Mouse (Mus musculus) stomach, embryonic 14.5 days (tissue): ENCODE results near the gene Adk. TPM values are rescaled to one million over a fixed set of nuclear protein-coding genes. Genes with fewer than 3 reads are reported as not detected.

ENCODE experiments used
- ATAC-seq: fragments of 200-750 bp; cut with Nextera tagmentation; 2 replicates; pipeline ENCODE4 v1.8.0; 2017; ENCODE audit warnings: low read depth, moderate TSS enrichment; ENCODE audit not compliant: insufficient number of reproducible peaks, insufficient read depth, low FRiP score
- H3K27ac ChIP-seq: fragments of 300-500 bp; sonication (generic); 2 replicates; pipeline ENCODE4 v1.5.1; 2014; ENCODE audit warnings: mild to moderate bottlenecking, low read length, moderate library complexity, mixed read lengths
- H3K27me3 ChIP-seq: fragments of 300-500 bp; sonication (generic); 2 replicates; pipeline ENCODE4 v1.6.1; 2014; ENCODE audit warnings: low read length, control low read depth, mixed read lengths; ENCODE audit not compliant: control insufficient read depth, insufficient read depth
- H3K36me3 ChIP-seq: fragments of 300-500 bp; sonication (generic); 2 replicates; pipeline ENCODE4 v1.6.1; 2014; ENCODE audit warnings: mild to moderate bottlenecking, control low read depth, low read length, moderate library complexity, mixed read lengths; ENCODE audit not compliant: control insufficient read depth, insufficient read depth
- H3K4me1 ChIP-seq: fragments of 300-500 bp; sonication (generic); 2 replicates; pipeline ENCODE4 v1.6.1; 2014; ENCODE audit warnings: low read length, control low read depth, mixed read lengths; ENCODE audit not compliant: control insufficient read depth, insufficient read depth
- H3K4me2 ChIP-seq: fragments of 300-500 bp; sonication (generic); replicated peaks from 2 replicates; pipeline ENCODE4 v1.6.1; 2014; ENCODE audit warnings: low read depth, low read length, control low read depth
- H3K4me3 ChIP-seq: fragments of 300-500 bp; sonication (generic); 2 replicates; pipeline ENCODE4 v1.5.1; 2014; ENCODE audit warnings: low read depth, low read length, control low read depth
- H3K9ac ChIP-seq: fragments of 300-500 bp; sonication (generic); replicated peaks from 2 replicates; pipeline ENCODE4 v1.6.1; 2014; ENCODE audit warnings: low read depth, mild to moderate bottlenecking, control low read depth, low read length, moderate library complexity, mixed read lengths
- H3K9me3 ChIP-seq: fragments of 300-500 bp; sonication (generic); 2 replicates; pipeline ENCODE4 v1.6.1; 2016; ENCODE audit warnings: low read depth, low read length, control low read depth; ENCODE audit not compliant: control insufficient read depth
- WGBS: fragments of 180-500 bp; shearing (Covaris S2); extraction: QIAGEN DNeasy Blood & Tissue Kit; methylation state at CpG from one replicate; pipeline ENCODE4 v1.1.7; 2014; 5-methylcytosine and 5-hydroxymethylcytosine counted together
- polyA plus RNA-seq: library from polyadenylated mRNA; unstranded; fragments of >200 nt; fragmentation: Nextera tagmentation; extraction: Ambion mirVana; gene quantifications from 2 replicates; pipeline ENCODE4 v1.2.1, GENCODE M21; 2014

Adk gene
- polyA plus RNA-seq, 1 experiment from 2014 or later: 139 TPM

DNA sequence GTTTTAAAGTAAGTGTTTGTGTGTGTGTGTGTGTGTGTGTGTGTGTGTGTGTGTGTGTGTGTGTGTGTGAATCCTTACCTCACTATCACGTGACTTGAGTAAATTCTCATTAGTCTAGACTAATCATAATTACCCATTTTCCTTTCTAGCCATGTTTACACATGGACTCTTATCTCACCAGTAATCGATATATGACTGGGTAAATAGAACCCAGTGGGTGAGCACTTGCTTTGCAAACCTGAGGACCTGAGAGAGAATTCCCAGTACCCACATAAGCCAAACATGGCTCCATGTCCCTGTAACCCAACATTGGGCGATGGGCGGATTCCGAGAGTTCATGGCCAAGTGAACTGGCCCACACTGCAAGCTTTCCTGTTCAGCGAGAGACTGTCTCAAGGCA, 74.8 kb downstream of the Adk start:
- H3K9ac ChIP-seq: no peak overlapping the region
- no peaks in the 10 kb centered on the region for H3K4me1 ChIP-seq
- ATAC-seq: no peak
- H3K4me2 ChIP-seq: no peak overlapping the region
- no peaks in the 10 kb centered on the region for H3K27me3 ChIP-seq
- no peak overlapping the region for H3K27ac ChIP-seq
- no peaks in the 10 kb centered on the region for H3K36me3 ChIP-seq
- H3K9me3 ChIP-seq: no peaks in the 10 kb centered on the region
- no peak overlapping the region for H3K4me3 ChIP-seq
- 81% methylated on average over 6 of the region's 6 CpGs for WGBS

DNA sequence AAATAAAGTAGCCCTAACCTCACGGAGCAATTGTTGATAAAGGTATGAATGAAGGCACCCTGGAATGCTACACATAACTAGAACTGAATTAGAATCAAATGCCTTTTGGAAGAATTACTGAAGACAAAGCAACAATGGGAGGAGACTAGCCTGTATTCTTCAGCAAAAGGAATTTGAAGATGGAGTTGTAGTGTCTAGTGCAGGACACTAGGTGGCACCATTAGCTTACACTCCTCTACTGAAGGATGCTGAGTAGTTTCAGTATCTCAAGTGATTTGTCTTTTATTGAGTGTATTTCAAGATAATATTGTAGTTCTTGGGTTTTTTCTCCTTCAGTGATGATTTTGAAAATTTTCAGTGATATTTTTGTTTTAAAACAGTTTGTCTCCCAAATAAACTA, 84.5 kb downstream of the Adk start:
- Histone ChIP-seq H3K27me3 (no peaks in the 10 kb centered on the region), H3K4me1 (no peaks in the 10 kb centered on the region), H3K9ac (no peak overlapping the region), H3K27ac (no peak overlapping the region), H3K36me3 (no peaks in the 10 kb centered on the region), H3K4me2 (no peak overlapping the region), H3K9me3 (no peaks in the 10 kb centered on the region), H3K4me3 (no peak overlapping the region)
- ATAC-seq: no peak
- 42% methylated on average over 1 of the region's 1 CpGs for WGBS

DNA sequence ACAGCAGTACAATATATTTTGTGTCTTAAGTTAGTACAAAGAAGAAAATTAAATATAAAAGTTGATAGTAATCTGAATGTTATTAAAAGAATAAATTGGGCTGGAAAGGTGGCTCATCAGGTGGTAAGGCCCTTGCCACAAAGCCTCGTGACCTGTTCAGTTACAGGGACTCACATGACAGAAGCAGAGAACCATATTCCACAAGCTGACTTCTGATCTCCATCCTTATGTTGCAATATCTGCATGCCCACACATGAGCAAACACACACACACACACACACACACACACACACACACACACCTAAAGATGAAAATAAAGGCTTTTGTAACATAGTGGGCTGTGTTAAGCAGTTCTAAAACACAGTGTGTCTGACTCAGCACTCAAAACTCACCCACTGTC, 90.2 kb downstream of the Adk start:
- Histone ChIP-seq H3K27ac (no peak overlapping the region), H3K9me3 (no peaks in the 10 kb centered on the region), H3K4me1 (0 out of 2 replicates have a peak, but pooled peaks cover 5% of the 10 kb centered on the region), H3K4me2 (no peak overlapping the region), H3K4me3 (no peak overlapping the region), H3K27me3 (no peaks in the 10 kb centered on the region), H3K36me3 (no peaks in the 10 kb centered on the region), H3K9ac (no peak overlapping the region)
- 95% methylated on average over 1 of the region's 1 CpGs for WGBS
- ATAC-seq: no peak

DNA sequence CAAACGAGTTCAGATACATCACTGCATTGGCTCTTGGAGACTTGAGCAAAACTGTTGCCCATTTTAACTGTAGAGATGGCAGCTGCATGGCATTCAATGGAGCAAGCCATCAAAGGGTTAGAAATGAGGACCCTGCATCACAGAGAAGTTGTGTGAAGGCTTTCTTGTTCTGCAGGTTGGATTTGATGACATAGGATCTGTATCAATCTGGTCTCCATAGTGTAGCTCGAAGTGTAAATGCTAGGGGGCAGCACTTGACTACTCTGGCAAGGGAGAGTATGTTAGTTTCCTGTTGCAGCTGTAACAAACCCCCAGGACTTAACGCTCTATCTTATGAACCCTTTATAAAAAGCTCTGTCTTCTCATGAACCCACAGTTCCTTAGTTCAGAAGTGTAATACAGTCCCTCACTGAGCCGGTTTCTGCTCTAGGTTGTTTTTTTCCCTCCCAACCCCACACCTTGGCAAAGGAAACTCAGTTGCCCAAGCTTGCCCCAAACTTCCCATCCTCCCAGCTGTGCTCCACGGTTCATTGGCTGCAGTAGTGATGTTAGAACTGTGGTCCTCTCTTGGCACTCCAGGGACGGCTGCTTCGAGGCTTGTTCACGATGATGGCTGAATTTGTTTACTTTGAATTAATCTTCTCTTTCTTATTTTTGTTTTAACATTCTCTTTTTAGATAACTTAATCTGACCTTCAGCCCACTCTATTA, 91.2 kb downstream of the Adk start:
- Histone ChIP-seq H3K4me1 (0 out of 2 replicates have a peak, but pooled peaks cover 5% of the 10 kb centered on the region), H3K27me3 (no peaks in the 10 kb centered on the region), H3K9me3 (no peaks in the 10 kb centered on the region), H3K9ac (no peak overlapping the region), H3K27ac (no peak overlapping the region), H3K4me3 (no peak overlapping the region), H3K36me3 (no peaks in the 10 kb centered on the region), H3K4me2 (no peak overlapping the region)
- 56% methylated on average over 8 of the region's 8 CpGs for WGBS
- ATAC-seq: no peak

DNA sequence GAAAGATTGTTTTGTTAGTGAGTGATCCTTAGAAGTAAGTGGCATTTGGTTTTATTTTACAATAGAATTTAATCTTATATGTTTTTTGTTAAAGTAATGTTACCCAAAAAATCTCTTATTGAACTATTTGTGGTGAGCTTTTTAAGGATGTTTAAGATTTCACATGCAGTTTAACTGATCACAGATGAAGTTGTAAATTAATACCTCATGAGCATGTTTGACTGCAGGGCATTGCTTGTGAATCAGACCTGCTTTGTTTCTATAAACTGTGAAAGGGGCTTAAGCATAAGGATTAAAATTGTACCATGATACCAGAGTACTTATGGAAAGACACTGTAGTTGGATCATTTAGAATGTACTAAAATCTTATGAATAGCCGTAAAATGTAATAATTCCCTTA, 94.8 kb downstream of the Adk start:
- Histone ChIP-seq H3K27ac (no peak overlapping the region), H3K4me1 (0 out of 2 replicates have a peak, but pooled peaks cover 5% of the 10 kb centered on the region), H3K36me3 (no peaks in the 10 kb centered on the region), H3K9ac (no peak overlapping the region), H3K4me3 (no peak overlapping the region), H3K4me2 (no peak overlapping the region), H3K9me3 (no peaks in the 10 kb centered on the region), H3K27me3 (no peaks in the 10 kb centered on the region)
- 92% methylated on average over 1 of the region's 1 CpGs for WGBS
- no peak for ATAC-seq

DNA sequence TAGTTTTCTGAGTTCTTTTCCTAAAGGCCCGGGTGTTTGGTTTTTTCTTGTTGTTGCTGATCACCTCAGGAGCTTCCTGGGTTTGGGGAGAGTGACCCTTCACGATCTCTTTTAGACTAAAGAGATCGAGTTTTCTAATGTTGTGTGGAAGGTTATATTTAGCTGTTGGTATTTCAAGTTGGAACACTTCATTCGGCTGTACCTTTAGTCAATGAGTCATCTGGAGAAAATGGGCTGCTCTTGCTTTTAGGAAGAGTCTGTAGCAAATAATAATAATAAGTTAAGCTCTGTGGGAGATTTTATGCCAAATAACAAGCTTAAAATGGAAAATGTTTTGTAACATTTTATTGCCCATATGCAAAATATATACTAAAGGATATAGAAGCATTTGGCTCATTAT, 97.9 kb downstream of the Adk start:
- ATAC-seq: no peak
- Histone ChIP-seq H3K36me3 (no peaks in the 10 kb centered on the region), H3K9me3 (no peaks in the 10 kb centered on the region), H3K27me3 (no peaks in the 10 kb centered on the region), H3K4me3 (no peak overlapping the region), H3K9ac (no peak overlapping the region), H3K4me1 (no peaks in the 10 kb centered on the region), H3K27ac (no peak overlapping the region), H3K4me2 (no peak overlapping the region)
- WGBS: 74% methylated on average over 4 of the region's 4 CpGs

DNA sequence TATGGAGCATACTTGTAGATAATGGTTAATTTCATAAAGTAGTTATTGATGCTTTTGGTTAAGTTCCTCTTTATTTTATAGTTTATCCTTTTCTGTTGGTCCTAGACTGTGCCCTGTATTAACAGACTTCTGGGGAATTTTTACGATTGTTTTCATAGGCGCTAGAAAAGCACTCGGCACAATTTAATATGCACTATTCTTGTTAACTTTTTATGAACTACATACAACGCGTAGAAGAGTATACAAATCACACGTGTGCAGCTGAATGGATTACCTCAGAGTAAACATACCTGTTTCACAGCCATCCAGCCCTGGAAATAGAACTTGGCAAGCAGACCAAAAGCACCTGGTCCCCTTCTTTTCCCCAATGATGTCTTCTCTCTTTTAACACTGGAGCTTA, 99.7 kb downstream of the Adk start:
- no peak for ATAC-seq
- Histone ChIP-seq H3K9ac (no peak overlapping the region), H3K4me3 (no peak overlapping the region), H3K27me3 (no peaks in the 10 kb centered on the region), H3K9me3 (no peaks in the 10 kb centered on the region), H3K4me1 (no peaks in the 10 kb centered on the region), H3K36me3 (no peaks in the 10 kb centered on the region), H3K4me2 (no peak overlapping the region), H3K27ac (no peak overlapping the region)
- 47% methylated on average over 6 of the region's 6 CpGs for WGBS

DNA sequence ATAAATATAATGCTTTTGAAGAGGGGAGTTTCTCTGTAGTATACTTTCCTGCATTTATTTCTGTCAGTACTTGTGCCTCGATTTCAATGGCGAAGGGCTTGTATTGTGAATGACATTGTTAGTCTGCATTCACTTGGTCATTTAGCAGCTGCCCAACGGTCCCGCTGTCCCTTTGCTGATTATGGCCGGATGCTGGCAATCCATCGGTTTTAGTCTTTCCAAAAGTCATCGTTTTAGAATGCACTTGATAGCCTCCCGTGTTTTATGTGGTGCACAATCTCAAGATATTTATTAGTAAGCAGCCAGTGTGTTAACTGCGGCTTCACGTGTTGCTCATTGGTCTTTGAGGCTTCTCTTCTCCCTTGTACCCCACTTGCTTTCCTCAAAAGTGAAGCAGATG, 113.3 kb downstream of the Adk start:
- no peaks in the 10 kb centered on the region for H3K4me1 ChIP-seq
- H3K36me3 ChIP-seq: no peaks in the 10 kb centered on the region
- 90% methylated on average over 10 of the region's 10 CpGs for WGBS
- no peak for ATAC-seq
- no peak overlapping the region for H3K4me3 ChIP-seq
- no peak overlapping the region for H3K4me2 ChIP-seq
- no peaks in the 10 kb centered on the region for H3K9me3 ChIP-seq
- no peak overlapping the region for H3K27ac ChIP-seq
- H3K27me3 ChIP-seq: no peaks in the 10 kb centered on the region
- no peak overlapping the region for H3K9ac ChIP-seq

DNA sequence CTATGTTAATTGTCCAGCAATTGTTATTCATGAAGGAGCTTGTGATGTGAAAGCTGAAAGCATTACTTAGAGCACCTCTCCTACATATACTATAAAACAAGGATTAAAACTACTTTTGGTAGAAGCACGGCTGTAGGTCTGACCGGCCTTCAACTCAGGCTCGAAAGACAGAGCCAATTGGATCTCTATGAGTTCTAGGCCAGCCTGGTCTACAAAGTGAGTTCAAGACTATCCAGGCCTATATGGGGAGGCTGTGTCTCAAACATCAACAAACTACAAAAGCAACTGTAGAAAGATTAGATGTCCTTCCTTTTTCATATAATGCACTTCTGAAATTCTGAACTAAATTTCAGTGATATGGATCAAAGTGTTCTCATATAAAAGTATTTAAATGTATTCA, 113.7 kb downstream of the Adk start:
- no peaks in the 10 kb centered on the region for H3K9me3 ChIP-seq
- no peaks in the 10 kb centered on the region for H3K36me3 ChIP-seq
- WGBS: 97% methylated on average over 3 of the region's 3 CpGs
- H3K27ac ChIP-seq: no peak overlapping the region
- H3K9ac ChIP-seq: no peak overlapping the region
- no peaks in the 10 kb centered on the region for H3K4me1 ChIP-seq
- H3K4me3 ChIP-seq: no peak overlapping the region
- H3K27me3 ChIP-seq: no peaks in the 10 kb centered on the region
- no peak for ATAC-seq
- no peak overlapping the region for H3K4me2 ChIP-seq
